Mouse (Mus musculus): ENCODE results near the gene Oma1. TPM values are rescaled to one million over a fixed set of nuclear protein-coding genes. Genes with fewer than 3 reads are reported as not detected.

Oma1 gene
- polyA plus RNA-seq (2014; fragmentation: Nextera tagmentation; extraction: Ambion mirVana), result 18.8 and 18.9 TPM in 2 replicates

GRCm38 (mm10) chr4:103313587-103314525 lies at the start of gene Oma1:
Oma1 (plus strand) TSS chr4:103313812.
- H3K27ac ChIP-seq (replicated peaks; ENCODE audit: low read depth, low read length), result peak within 1 kb of the TSS; percentile 87
- H3K27me3 ChIP-seq (ENCODE audit: control insufficient read depth, insufficient read depth, low read length), result no peaks in the 10 kb centered on the region
- ATAC-seq (replicated peaks; ENCODE audit: insufficient number of reproducible peaks, low FRiP score, low TSS enrichment, low read depth) (peak; percentile 99), DNase-seq (ENCODE audit: low spot score) (peak; percentile 99)
- under 1% methylated on average over 53 of the region's 61 CpGs for WGBS
- no peaks in the 10 kb centered on the region for H3K4me1 ChIP-seq (ENCODE audit: control insufficient read depth, insufficient read depth, low read length)
- peak within 1 kb of the TSS; percentile 77 for H3K9ac ChIP-seq (replicated peaks; ENCODE audit: low read length)
- peak within 1 kb of the TSS; percentile 50 for H3K4me2 ChIP-seq (ENCODE audit: low read depth, low read length)
- H3K9me3 ChIP-seq (replicated peaks; ENCODE audit: control insufficient read depth, low read length), result no peaks in the 10 kb centered on the region
- H3K36me3 ChIP-seq (replicated peaks; ENCODE audit: control insufficient read depth, insufficient read depth, low read depth, low read length), result no peaks in the 10 kb centered on the region
- peak within 1 kb of the TSS; percentile 63 for H3K4me3 ChIP-seq (ENCODE audit: low read depth, low read length)

- Histone ChIP-seq H3K9ac (replicated peaks; ENCODE audit: low read length) (no peak overlapping the region), H3K4me1 (ENCODE audit: control insufficient read depth, insufficient read depth, low read length) (no peaks in the 10 kb centered on the region), H3K4me2 (ENCODE audit: low read depth, low read length) (no peak overlapping the region), H3K36me3 (replicated peaks; ENCODE audit: control insufficient read depth, insufficient read depth, low read depth, low read length) (no peaks in the 10 kb centered on the region), H3K27me3 (ENCODE audit: control insufficient read depth, insufficient read depth, low read length) (no peaks in the 10 kb centered on the region), H3K27ac (replicated peaks; ENCODE audit: low read depth, low read length) (no peak overlapping the region), H3K4me3 (ENCODE audit: low read depth, low read length) (no peak overlapping the region), H3K9me3 (replicated peaks; ENCODE audit: control insufficient read depth, low read length) (no peaks in the 10 kb centered on the region)
- DNase-seq (ENCODE audit: low spot score) (no peak), ATAC-seq (replicated peaks; ENCODE audit: insufficient number of reproducible peaks, low FRiP score, low TSS enrichment, low read depth) (no peak)
- 53% methylated on average over 8 of the region's 8 CpGs for WGBS
Measured at GRCm38 (mm10) chr4:103263812-103264396, 49.7 kb upstream of the Oma1 start.

- H3K4me2 ChIP-seq (ENCODE audit: low read depth, low read length), result no peak overlapping the region
- H3K36me3 ChIP-seq (replicated peaks; ENCODE audit: control insufficient read depth, insufficient read depth, low read depth, low read length), result no peaks in the 10 kb centered on the region
- DNase-seq (ENCODE audit: low spot score), result no peak
- H3K9me3 ChIP-seq (replicated peaks; ENCODE audit: control insufficient read depth, low read length), result no peaks in the 10 kb centered on the region
- no peak overlapping the region for H3K4me3 ChIP-seq (ENCODE audit: low read depth, low read length)
- no peak for ATAC-seq (replicated peaks; ENCODE audit: insufficient number of reproducible peaks, low FRiP score, low TSS enrichment, low read depth)
- H3K9ac ChIP-seq (replicated peaks; ENCODE audit: low read length), result no peak overlapping the region
- H3K27me3 ChIP-seq (ENCODE audit: control insufficient read depth, insufficient read depth, low read length), result no peaks in the 10 kb centered on the region
- H3K4me1 ChIP-seq (ENCODE audit: control insufficient read depth, insufficient read depth, low read length), result no peaks in the 10 kb centered on the region
- 42% methylated on average over 2 of the region's 2 CpGs for whole genome bisulfite sequencing
- no peak overlapping the region for H3K27ac ChIP-seq (replicated peaks; ENCODE audit: low read depth, low read length)
Measured at GRCm38 (mm10) chr4:103265166-103265565, 48.4 kb upstream of the Oma1 start.

- Histone ChIP-seq H3K27ac (replicated peaks; ENCODE audit: low read depth, low read length) (no peak overlapping the region), H3K4me3 (ENCODE audit: low read depth, low read length) (no peak overlapping the region), H3K36me3 (replicated peaks; ENCODE audit: control insufficient read depth, insufficient read depth, low read depth, low read length) (no peaks in the 10 kb centered on the region), H3K9me3 (replicated peaks; ENCODE audit: control insufficient read depth, low read length) (no peaks in the 10 kb centered on the region), H3K27me3 (ENCODE audit: control insufficient read depth, insufficient read depth, low read length) (no peaks in the 10 kb centered on the region), H3K9ac (replicated peaks; ENCODE audit: low read length) (no peak overlapping the region), H3K4me1 (ENCODE audit: control insufficient read depth, insufficient read depth, low read length) (no peaks in the 10 kb centered on the region), H3K4me2 (ENCODE audit: low read depth, low read length) (no peak overlapping the region)
- ATAC-seq (replicated peaks; ENCODE audit: insufficient number of reproducible peaks, low FRiP score, low TSS enrichment, low read depth), result no peak
- no peak for DNase-seq (ENCODE audit: low spot score)
- WGBS, result 83% methylated on average over 4 of the region's 4 CpGs
Measured at GRCm38 (mm10) chr4:103269336-103269735, 44.3 kb upstream of the Oma1 start.

- Histone ChIP-seq H3K9me3 (replicated peaks; ENCODE audit: control insufficient read depth, low read length) (no peaks in the 10 kb centered on the region), H3K36me3 (replicated peaks; ENCODE audit: control insufficient read depth, insufficient read depth, low read depth, low read length) (no peaks in the 10 kb centered on the region), H3K27ac (replicated peaks; ENCODE audit: low read depth, low read length) (no peak overlapping the region), H3K4me2 (ENCODE audit: low read depth, low read length) (no peak overlapping the region), H3K4me1 (ENCODE audit: control insufficient read depth, insufficient read depth, low read length) (no peaks in the 10 kb centered on the region), H3K9ac (replicated peaks; ENCODE audit: low read length) (no peak overlapping the region), H3K27me3 (ENCODE audit: control insufficient read depth, insufficient read depth, low read length) (no peaks in the 10 kb centered on the region), H3K4me3 (ENCODE audit: low read depth, low read length) (no peak overlapping the region)
- ATAC-seq (replicated peaks; ENCODE audit: insufficient number of reproducible peaks, low FRiP score, low TSS enrichment, low read depth) (no peak), DNase-seq (ENCODE audit: low spot score) (no peak)
- 74% methylated on average over 7 of the region's 8 CpGs for WGBS
Measured at GRCm38 (mm10) chr4:103273021-103273420, 40.6 kb upstream of the Oma1 start.

GRCm38 (mm10) chr4:103288342-103288741 lies 25.3 kb upstream of the Oma1 start:
- H3K4me1 ChIP-seq (ENCODE audit: control insufficient read depth, insufficient read depth, low read length), result no peaks in the 10 kb centered on the region
- DNase-seq (ENCODE audit: low spot score) (no peak), ATAC-seq (replicated peaks; ENCODE audit: insufficient number of reproducible peaks, low FRiP score, low TSS enrichment, low read depth) (no peak)
- H3K9ac ChIP-seq (replicated peaks; ENCODE audit: low read length), result no peak overlapping the region
- H3K4me3 ChIP-seq (ENCODE audit: low read depth, low read length), result no peak overlapping the region
- H3K9me3 ChIP-seq (replicated peaks; ENCODE audit: control insufficient read depth, low read length), result no peaks in the 10 kb centered on the region
- no peaks in the 10 kb centered on the region for H3K27me3 ChIP-seq (ENCODE audit: control insufficient read depth, insufficient read depth, low read length)
- WGBS, result 91% methylated on average over 7 of the region's 7 CpGs
- H3K36me3 ChIP-seq (replicated peaks; ENCODE audit: control insufficient read depth, insufficient read depth, low read depth, low read length), result no peaks in the 10 kb centered on the region
- H3K27ac ChIP-seq (replicated peaks; ENCODE audit: low read depth, low read length), result no peak overlapping the region
- H3K4me2 ChIP-seq (ENCODE audit: low read depth, low read length), result no peak overlapping the region

- H3K9ac ChIP-seq (replicated peaks; ENCODE audit: low read length), result no peak within 1 kb of the TSS
- H3K27me3 ChIP-seq (ENCODE audit: control insufficient read depth, insufficient read depth, low read length), result no peaks in the 10 kb centered on the region
- H3K9me3 ChIP-seq (replicated peaks; ENCODE audit: control insufficient read depth, low read length), result no peaks in the 10 kb centered on the region
- ATAC-seq (replicated peaks; ENCODE audit: insufficient number of reproducible peaks, low FRiP score, low TSS enrichment, low read depth) (no peak), DNase-seq (ENCODE audit: low spot score) (no peak)
- H3K4me3 ChIP-seq (ENCODE audit: low read depth, low read length), result no peak within 1 kb of the TSS
- 76% methylated on average over 2 of the region's 2 CpGs for WGBS
- no peaks in the 10 kb centered on the region for H3K4me1 ChIP-seq (ENCODE audit: control insufficient read depth, insufficient read depth, low read length)
- no peak within 1 kb of the TSS for H3K4me2 ChIP-seq (ENCODE audit: low read depth, low read length)
- no peaks in the 10 kb centered on the region for H3K36me3 ChIP-seq (replicated peaks; ENCODE audit: control insufficient read depth, insufficient read depth, low read depth, low read length)
- no peak within 1 kb of the TSS for H3K27ac ChIP-seq (replicated peaks; ENCODE audit: low read depth, low read length)
Measured at GRCm38 (mm10) chr4:103290763-103291162, 22.8 kb upstream of the Oma1 start, which contains the start of gene 4921539E11Rik. 4921539E11Rik (minus strand) TSS chr4:103290863.

GRCm38 (mm10) chr4:103299342-103299741 lies 14.3 kb upstream of the Oma1 start:
- DNase-seq (ENCODE audit: low spot score) (no peak), ATAC-seq (replicated peaks; ENCODE audit: insufficient number of reproducible peaks, low FRiP score, low TSS enrichment, low read depth) (no peak)
- H3K4me2 ChIP-seq (ENCODE audit: low read depth, low read length), result no peak overlapping the region
- H3K27ac ChIP-seq (replicated peaks; ENCODE audit: low read depth, low read length), result no peak overlapping the region
- H3K4me3 ChIP-seq (ENCODE audit: low read depth, low read length), result no peak overlapping the region
- no peaks in the 10 kb centered on the region for H3K27me3 ChIP-seq (ENCODE audit: control insufficient read depth, insufficient read depth, low read length)
- no peaks in the 10 kb centered on the region for H3K9me3 ChIP-seq (replicated peaks; ENCODE audit: control insufficient read depth, low read length)
- H3K9ac ChIP-seq (replicated peaks; ENCODE audit: low read length), result no peak overlapping the region
- H3K36me3 ChIP-seq (replicated peaks; ENCODE audit: control insufficient read depth, insufficient read depth, low read depth, low read length), result no peaks in the 10 kb centered on the region
- no peaks in the 10 kb centered on the region for H3K4me1 ChIP-seq (ENCODE audit: control insufficient read depth, insufficient read depth, low read length)
- 71% methylated on average over 10 of the region's 10 CpGs for WGBS
